Mouse (Mus musculus) left cerebral cortex, adult 9 months (tissue): Measurements from ENCODE around the gene Mpzl2.

Source experiments
- DNase-seq, 2 experiments: peaks; one replicate each; pipeline ENCODE4 v3.0.0; 2022; ENCODE audit warnings: low spot score in 2 of 2

Mpzl2 gene

DNA sequence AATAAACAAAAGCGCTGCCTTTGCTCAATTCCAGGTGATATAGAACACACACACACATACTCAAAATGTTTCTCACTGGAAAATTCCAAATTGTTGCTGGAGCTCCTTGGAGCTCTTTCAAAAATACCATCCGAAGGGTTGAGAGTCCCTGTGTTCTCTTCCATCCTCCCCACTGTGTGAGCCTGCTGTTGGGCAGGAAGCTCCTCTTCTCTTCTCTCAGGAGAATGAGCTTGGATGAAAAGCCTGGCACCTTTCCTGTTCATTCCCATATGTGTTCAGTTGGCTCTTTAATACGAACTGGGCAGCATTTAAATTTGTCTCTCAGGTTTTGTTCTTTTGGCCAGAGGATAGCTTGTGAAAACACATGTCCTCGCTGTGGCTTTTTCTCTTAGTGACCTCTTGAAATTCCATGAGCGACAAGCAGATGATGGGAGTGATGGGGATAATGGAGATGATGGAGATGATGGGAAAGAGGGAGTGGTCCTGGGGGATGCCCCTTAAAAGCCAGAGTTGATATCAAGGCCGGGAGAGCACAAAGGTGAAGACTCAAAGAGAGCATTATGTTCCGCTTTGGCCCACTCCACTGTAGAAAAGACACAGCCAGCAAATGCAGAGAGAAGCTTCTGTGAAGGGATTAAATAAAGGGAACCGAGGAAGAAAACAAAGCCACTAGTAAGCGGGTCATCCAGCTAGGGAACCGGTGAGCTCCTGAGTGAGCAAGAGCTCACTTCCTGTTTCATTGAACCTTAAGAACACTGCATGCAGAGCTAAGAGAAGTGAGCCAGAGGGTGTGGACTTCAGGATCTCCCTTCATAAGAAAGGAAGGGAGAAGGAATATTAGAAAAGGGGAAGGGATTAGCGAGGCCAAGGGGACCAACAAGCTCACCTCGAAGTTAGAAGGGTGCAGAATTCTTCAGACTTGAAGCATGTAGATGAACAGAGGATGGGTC, 46.4 kb downstream of the Mpzl2 start:
- no peak for DNase-seq

DNA sequence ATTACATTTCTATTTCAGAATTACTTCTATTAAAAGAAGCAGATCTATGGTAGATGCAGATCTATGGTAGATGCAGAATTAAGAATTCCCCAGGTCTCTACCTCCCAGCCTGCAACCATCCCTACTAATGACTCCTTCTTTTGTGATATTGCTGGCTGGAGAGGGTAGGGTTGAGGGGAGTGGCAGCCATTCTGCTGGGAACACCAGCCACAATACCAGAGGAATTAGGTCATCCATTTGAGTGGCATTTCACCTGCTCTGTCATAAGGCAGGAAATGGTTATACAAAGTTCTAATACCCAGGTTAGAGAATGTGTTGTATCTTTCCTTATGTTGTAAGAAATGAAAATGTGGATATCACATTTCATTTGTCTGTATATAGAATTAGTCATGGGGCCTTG, 48.4 kb downstream of the Mpzl2 start:
- no peak for DNase-seq

DNA sequence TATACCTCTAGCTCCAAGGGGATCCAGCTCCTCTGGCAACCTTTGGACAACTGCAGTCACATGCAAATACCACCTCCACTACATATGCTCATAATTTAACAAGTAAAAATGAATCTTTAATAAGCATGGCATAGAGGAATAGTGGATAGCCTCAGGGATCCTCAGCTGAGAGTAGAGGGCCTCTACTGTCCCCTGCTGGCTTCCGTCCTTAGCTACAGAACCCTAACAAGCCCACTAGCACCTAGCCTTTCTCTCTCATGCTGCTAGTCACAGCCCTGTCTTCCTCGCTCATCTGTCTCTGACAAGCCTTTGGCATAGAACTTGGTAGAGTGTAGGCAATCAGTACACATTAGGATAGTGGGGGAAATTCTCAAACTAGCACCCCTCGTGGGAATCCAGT, 51.2 kb downstream of the Mpzl2 start:
- DNase-seq, result no peak

DNA sequence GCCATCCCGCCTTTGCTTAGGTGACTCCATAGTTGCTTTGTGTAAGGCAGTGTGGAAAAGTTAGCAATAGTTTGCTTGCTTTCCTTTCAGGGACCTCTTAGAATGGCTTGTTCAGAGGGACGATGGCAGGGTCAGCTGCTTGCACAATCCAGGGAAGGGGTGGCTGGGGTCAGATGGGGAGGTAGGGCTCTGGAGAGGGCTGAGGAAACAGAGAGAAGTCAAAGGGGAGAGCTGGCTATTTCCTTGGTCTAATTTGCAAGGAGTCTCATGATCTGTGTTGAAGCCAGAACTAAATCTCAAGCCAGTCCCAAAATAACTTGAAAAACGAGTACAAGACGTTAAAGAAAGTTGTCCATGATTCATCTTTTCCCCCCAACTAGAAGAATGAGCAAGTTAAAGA, 53.0 kb downstream of the Mpzl2 start:
- DNase-seq, result no peak

DNA sequence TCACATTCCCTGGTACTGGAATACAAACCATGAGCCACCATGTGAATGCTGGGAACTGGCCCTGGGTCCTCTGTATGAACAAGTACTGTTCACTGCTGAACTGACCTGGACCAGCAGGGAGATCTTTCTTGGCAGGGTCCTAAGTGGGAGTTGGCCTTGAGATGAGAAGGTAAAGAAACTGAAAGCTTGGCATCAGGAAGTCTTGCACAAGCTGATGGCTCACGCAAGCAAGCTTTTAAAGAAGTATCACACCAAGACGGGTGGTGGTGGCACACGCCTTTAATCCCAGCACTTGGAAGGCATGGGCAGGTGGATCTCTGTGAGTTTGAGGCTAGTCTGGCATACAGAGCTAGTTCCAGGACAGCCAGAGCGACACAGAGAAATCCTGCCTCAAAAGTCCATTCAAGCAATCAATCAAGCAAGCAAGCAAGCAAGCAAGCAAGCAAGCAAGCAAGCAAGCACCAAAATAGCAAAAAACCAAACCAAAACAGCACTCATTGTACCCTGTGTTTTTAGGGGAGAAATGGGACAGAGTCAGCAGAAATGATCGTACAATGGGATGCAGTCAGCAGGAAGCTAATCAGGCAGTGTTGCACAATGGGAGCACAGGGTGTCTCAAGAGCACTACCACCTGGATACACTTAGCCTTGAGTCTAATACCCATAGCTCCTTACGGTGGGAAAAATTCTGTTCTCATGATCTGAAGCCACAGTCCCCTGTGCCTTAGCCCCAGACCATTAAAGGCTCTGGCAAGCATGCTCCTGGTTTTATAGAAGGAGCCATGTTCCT, 55.7 kb downstream of the Mpzl2 start:
- DNase-seq, result no peak

DNA sequence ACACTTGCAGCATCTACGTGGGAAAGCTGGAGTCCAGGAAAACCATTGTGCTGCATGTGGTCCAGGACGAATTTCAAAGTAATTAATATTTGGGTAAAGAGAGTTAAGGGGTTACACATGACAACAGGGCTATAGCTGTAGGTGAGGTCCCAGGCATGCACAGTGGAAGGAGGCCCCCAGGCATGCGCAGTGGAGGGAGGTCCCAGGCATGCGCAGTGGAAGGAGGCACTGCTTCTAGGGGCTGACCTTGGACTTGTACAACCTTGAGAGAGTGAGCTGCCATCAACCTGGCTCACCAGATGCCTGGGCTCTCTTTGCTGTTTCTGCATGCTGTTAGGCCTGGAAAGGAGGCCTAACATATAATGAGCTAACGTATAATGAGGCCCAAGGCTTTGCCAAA, 58.3 kb downstream of the Mpzl2 start:
- DNase-seq, result no peak

DNA sequence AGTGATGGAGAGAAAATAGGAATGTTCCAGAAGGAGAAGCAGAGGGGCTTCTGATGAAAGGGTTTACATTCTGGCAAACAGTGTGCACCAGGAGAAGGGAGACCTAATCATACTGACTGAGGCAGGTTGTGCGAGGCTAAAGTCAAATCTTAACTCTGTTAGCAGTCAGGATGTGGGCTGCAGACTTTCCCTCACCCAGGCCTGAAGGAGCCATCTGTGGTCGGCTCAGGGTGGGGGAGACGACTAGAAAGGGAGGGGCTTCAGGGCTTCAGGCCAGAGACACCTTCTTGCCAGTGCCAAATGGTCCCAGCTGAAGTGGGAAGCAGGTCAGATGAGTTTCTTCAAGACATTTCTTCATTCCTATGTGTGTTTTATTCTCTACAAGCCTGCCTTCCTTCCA, 58.8 kb downstream of the Mpzl2 start:
- DNase-seq, result no peak

DNA sequence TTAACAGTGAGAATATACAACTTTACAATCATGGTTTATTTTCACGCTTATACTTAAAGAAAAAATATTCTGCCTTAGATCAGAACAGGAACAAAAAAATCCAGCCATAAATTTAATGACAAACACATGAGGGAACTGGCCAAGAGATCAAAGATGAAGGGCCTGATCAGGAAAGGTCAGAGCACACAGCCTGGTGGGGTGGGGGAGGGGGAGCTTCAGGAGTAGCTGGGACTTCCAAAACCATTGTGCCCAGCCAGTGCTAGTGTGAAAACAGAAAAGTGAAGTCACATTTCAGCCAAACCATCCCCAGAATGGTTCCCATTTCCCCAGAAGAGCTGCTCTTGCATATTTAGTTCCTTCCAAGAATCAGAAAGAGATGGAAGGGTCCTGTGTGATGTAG, 62.9 kb downstream of the Mpzl2 start:
- DNase-seq, result no peak

DNA sequence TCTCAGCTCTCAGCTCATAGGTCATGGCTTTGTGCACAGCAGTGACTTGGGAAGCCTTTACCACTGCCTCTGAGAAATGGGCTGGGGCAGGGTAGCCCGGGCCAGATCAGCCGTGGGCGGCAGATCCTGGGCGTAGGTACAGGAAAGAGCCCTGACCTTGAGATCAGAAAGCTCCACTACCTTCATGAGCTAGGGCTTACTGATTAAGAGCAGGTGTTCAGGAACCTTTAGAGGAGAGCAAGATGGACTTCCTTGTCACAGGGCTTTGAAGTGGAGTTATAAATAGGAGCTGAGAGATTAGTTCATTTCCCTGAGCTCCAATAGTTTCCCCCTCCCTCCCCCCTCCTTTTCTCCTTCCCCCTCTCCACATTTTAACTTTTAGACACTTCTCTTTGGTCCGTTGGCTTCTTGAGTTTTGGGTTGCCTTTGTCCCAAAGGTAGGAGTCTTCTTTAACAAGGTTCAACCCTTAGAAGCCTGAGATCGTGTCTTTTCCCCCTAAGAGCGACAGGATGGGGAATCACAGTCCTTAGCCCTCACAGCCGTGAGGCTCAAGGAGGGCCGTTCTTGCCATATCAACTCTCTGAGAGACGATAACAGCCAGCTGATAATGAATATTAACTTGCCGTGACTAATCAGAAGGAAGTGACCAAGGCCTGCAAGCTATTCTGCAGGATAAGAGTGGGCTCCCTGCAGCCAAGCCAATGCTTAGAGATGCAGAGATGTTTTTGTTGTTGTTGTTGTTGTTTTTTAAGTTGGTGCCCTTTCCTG, 63.8 kb downstream of the Mpzl2 start:
- DNase-seq, result no peak
